Mouse (Mus musculus): ENCODE results near the gene Abca13.

Gene Abca13

DNA sequence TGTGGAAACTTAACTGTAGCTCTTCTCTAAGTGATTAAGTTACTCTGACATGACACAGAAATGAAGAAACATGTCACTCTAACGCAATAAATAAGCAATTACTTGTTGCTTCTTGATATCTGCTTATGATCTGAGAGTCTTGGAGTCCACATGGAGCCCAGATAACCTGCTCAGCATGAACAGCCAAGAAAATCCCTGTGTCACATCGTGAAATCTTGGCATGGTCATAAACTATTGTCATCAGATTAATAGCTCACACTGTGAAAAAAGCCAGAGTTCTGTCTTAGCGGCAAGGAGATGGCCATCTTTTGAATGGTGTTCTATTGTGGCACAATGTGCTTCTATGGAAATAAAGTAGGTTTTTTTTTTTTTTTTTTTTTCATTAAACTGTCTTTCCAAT lies 336.8 kb downstream of the Abca13 start:
- no peak for DNase-seq (ENCODE audit: inconsistent age in 2 of 2, low spot score in 1 of 2)

DNA sequence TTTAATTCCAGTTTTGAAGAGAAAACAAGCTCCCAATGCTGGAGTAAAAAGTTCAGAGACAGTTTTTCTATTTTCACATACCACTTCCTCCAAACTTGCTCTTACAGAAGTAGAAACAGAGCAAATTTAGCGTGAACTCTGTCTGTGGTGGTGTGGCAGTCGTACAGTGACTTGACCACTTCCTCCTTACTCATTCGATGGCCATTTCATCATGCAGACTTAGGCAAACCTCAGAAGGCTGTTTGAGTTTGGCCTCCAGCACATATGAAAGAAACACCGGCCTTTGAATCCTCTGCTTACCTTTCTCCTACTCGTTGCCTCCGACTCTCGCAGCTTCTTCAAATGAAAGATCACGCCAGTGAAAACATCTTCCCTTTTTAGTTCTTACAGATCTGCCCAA lies 340.0 kb downstream of the Abca13 start:
- peak in 1 of 2 experiments; percentile 19 for DNase-seq (ENCODE audit: inconsistent age in 2 of 2, low spot score in 1 of 2)

DNA sequence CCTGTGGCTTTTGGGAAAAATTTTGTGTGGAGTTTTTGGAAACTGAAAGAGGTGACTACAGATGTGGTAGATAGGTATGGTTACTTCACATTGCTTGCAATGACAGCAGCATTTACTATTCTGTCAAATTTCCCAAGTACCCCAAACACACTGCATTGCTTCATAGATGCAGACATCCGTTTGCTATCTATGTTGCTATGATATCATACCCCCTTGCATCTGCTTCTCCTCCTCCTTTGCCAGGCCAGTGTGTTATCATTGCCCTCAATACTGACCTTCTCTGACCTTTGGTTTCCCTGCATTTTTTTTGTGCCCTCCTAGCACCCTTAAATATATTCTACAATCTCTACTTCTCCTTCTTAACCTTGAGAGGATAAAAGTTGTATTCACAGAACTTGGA lies 341.4 kb downstream of the Abca13 start:
- no peak for DNase-seq (ENCODE audit: inconsistent age in 2 of 2, low spot score in 1 of 2)

DNA sequence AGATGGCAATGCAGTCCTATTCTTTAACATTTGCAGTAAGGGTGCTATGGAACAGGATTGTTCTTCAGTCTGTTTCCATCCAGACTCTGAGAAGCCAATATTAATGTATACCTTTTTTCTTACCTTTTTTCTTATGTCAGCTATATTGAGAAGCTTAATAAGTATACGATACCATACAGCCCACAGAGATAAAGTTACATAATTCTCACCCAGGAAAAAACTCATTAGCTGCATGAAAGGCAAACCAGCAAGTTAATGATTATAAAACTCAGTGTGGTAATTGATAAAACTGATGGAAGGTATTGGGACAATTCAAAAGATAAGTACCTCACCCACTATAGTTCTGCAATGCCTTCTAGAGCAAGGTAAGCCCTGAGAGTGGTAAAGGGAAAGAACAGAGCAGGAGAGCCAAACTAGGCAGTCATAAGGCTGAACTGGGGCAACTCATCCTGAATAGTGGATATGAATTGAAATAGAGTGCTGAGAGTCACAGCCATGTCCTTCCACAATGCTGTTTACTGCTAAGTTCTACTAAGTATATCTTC lies 342.0 kb downstream of the Abca13 start:
- no peak for DNase-seq (ENCODE audit: inconsistent age in 2 of 2, low spot score in 1 of 2)

DNA sequence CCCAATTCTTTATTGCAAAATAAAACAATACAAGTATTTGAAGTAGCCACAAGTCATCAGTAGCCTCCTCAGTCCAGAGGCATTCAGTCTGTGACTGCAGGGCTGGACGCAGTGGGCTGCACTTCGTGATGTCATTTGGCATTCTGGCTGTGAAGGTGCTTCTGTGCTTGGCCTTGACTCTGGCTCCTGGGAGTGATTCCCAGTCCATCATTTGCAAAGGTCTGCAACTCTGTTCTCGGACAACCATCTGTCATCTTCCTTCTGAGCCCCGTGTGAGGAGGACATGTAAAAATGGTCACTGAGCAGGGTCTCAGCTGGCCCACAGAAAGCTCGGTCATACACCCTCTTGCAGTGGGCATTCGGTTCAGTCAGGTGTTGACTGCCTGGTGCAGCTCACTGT lies 345.1 kb downstream of the Abca13 start:
- DNase-seq (ENCODE audit: inconsistent age in 2 of 2, low spot score in 1 of 2) = no peak

DNA sequence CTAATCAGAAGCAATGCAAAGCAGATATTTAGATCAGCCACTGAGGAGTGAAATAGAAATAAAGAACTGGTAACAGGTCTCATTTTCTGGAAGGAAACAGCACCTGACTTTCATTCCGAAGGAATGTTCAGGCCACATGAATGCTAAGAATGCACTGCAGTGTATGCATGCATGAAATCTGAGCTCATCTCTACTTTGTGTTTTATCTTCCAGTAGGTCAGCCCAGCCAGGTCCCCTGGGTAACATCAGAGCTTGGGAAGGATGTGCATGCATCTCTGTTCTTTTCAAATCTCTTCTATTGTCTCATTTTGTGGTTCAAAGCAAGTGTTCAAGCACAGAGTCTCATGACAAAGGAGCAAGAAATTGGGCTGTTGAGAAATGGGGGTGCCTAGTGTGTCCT lies 346.6 kb downstream of the Abca13 start:
- no peak for DNase-seq (ENCODE audit: inconsistent age in 2 of 2, low spot score in 1 of 2)

DNA sequence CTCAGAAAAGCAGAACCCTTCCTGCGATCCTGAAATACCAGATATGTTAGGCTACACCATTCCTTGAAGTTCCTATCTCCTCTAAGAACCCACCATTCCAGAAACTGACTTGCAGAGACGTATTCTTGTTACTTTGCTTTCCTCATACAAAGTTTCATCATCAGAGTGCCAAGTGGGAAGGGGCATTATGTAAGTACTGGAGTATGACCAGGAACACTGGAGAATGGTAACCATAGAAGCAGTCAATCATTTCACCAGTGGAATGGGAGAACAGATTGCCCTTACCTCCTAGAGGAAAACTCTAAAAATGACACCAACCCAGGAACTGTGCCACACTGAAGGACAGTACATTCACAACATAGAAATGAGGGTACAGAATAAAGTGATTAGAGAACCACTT lies 368.3 kb downstream of the Abca13 start:
- DNase-seq (ENCODE audit: inconsistent age in 2 of 2, low spot score in 1 of 2) = peak in 1 of 2 experiments; percentile 38

DNA sequence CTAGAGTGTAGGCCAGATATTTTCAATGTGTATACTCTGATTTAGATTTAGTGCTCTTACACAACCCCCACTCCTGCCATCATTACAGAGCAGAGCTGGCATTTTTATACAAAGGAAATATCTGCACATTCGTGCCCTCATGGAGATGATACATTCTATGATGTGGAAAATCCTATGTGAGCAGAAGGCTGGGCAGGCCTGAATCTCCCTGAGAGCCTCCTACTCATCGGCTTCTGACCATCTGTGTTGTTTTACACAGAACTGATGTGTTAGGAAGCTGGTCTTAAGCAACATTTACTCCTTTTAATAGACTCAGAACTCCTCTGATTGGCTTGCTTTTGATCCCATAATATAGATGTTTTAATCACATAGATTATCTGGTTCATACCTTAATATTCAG lies 376.6 kb downstream of the Abca13 start:
- DNase-seq (ENCODE audit: inconsistent age in 2 of 2, low spot score in 1 of 2) = no peak

DNA sequence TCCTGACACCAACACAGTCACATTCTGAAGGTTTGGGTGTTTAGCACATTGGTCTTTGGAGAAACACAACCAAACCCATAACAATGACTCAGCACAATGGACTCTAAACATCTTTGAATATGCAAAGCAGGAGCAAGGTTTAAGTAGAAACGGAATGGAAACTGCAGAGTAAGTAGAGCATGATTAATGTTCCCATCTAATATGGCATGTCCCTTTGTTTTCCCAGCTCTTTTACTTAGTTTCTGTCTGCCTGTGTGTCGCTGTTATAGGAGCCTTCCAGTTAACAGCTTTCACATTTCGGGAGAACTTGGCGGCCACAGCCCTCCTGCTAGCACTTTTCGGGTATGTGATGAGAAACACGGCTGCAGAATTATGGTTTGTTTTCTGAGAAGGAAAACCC lies 378.6 kb downstream of the Abca13 start:
- DNase-seq (ENCODE audit: inconsistent age in 2 of 2, low spot score in 1 of 2) = no peak

DNA sequence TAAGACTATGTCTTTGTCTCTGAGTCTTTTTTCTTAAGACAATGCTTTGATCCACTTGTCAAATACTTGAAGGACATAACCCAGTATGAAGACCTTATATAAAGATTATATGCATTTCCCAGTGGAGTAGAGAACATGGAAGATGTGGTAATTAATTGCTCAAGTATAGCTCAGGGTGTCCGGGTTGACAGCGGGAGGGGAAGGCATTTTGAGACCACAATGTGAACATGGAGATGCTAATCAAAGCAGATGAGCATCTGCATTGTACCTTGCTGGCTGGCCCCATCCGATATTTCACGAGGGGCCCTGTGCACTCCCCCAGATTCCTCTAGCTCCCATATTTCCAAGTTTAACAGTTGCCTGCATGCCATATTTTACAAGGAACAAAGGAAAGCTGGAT lies 383.2 kb downstream of the Abca13 start:
- DNase-seq (ENCODE audit: inconsistent age in 2 of 2, low spot score in 1 of 2) = no peak

DNA sequence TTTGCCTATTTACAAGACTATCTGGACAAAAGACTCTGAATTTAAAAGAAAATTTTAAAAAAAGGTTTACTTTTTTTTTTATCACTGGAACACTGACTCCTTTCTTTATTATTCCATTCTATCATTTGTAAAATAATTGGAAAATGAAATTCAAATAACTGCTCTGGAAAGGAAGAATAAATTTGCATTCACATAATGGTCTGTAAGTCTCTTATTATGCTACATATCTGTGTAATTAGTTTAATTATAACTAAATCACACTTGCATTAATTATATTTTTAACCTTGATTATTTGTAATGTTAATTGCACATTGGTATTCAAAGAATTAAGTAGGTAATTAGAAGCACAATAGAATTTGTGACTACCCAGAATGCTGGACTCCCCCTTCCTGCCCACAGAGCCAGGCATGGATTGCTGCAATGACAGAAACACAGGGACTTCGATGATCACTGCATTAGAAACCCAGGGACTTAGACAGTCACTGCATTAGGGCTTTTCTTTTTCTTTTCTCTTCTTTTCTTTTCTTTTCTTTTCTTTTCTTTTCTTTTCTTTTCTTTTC lies 400.1 kb downstream of the Abca13 start:
- no peak for DNase-seq (ENCODE audit: inconsistent age in 2 of 2, low spot score in 1 of 2)

DNA sequence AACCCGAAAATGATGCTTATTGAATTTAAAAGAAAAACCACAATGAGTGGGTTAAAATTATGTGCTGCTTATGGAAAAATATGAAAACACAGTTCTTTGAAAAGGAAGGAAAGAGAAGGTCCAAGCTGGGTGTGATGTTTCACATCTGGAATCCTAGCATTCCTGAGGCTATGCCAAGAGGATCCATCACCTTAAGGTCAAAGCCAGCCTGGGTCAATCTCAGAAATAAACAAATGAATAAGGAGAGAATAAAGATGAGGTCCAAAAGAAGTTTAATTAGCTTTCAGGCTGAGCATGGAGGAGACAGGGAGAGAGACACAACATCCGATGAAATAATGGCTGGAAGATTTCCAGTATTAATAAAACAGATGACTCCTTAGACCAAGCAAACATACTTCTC lies 405.6 kb downstream of the Abca13 start:
- DNase-seq (ENCODE audit: inconsistent age in 2 of 2, low spot score in 1 of 2) = no peak

DNA sequence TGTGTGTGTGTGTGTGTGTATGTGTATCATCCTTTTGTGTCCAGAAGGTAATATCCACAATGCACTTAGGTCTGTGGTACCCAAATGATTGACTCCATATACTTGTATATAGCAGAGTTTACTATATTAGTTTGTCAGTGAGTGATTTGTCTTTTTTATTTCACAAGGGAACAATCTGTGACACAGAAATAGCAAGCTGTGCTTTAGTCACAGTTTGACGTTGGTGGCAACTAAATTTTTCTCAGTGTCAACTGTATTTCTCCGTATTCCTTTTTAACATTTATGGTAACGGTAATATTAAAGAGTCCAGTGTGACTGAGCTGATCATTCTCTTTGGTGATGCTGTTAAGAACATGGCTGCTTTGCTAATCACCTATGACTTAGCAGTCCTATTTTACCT lies 409.4 kb downstream of the Abca13 start:
- no peak for DNase-seq (ENCODE audit: inconsistent age in 2 of 2, low spot score in 1 of 2)

DNA sequence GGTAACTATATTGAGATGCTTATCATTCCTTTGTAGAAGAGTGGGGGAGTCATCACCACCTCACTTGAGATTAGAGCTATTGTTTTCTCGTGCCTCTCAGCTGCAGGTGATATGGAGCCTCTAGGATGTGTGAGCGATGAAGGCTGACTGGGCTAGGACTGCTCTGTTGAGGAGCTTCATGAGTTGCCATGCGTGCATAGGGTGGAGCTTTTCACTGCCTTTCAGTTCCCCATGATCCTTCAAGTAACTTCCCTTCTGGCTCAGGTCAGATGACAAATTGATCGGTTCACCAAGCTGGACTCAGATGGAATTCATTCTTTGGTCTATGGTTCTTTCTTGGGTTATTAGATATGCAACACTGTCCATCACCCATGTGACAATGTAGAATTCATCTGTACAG lies 410.4 kb downstream of the Abca13 start:
- DNase-seq (ENCODE audit: inconsistent age in 2 of 2, low spot score in 1 of 2) = no peak

DNA sequence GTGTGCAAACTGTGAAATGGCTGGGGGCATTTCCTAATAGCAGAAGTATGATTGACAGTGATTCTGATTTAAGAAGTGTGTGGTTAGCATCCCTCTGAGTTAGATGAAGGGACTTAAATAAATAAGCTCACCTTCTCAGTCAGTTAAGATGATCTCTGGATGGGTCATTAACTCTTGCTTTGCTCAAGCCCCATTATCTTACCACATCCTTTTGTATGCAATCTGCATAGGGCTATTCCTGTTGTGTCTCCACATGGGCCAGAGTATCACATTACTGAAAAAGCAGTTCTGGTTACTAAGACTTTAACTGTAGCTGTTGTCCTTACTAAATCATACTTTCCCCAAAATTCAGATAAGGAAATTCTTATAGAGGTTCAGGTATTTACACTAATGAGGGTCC lies 416.5 kb downstream of the Abca13 start:
- no peak for DNase-seq (ENCODE audit: inconsistent age in 2 of 2, low spot score in 1 of 2)

DNA sequence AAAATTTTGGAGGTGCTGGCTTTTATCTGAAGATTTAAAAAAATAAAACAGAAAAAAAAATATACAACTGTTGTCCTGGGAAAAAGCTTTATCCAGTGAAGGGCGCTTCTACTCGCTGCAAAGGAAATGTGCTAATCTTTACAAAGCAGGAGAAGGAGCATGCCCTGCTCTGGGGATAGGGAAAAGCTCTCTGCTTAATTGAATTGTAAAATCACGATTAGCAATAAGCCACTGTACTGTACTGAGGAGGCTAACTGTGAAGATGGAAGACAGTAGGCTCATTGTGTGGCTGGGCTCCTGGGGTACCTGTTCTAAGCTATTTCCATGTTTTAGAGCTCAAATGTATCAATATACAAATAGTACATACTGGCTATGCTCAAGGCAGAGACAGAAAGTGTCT lies 417.3 kb downstream of the Abca13 start:
- DNase-seq (ENCODE audit: inconsistent age in 2 of 2, low spot score in 1 of 2) = no peak

DNA sequence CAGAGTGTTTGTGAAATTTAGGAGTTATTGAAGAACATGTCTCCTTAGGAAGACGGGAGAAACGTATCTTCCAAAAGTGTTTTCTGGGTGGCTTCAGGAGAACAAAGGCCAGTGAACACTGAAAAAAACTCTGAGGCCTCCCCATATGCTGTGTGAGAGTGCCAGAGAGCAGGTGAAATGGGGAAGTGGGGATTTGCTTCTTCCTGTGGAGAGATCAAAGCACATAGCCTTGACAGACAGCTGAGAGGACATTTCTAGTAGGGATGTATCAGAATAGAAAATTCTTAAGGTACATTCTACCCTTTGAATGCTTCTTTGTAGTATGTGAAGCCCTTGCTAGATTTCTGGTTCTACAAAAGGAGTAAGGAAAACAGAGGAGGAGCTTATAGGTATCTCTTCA lies 424.4 kb downstream of the Abca13 start:
- no peak for DNase-seq (ENCODE audit: inconsistent age in 2 of 2, low spot score in 1 of 2)

DNA sequence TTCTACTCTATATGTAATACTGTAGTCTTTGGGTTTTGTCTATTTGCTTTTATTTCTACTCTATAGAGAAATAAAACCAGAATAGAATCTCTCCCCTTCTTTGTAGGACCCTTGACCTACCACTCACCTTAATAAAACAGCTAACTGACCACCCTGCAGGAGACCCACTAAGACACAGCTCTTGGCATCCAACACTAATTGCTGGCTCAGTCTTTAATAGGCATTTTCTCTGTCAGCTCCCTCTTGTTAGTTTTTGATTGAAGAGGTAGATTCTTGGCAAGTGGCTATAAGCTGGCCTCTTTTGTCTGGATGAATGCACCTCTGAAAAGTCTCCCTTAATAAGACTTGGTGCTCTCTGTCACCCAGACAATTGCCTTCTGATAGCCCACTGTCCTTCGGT lies 424.9 kb downstream of the Abca13 start:
- no peak for DNase-seq (ENCODE audit: inconsistent age in 2 of 2, low spot score in 1 of 2)

DNA sequence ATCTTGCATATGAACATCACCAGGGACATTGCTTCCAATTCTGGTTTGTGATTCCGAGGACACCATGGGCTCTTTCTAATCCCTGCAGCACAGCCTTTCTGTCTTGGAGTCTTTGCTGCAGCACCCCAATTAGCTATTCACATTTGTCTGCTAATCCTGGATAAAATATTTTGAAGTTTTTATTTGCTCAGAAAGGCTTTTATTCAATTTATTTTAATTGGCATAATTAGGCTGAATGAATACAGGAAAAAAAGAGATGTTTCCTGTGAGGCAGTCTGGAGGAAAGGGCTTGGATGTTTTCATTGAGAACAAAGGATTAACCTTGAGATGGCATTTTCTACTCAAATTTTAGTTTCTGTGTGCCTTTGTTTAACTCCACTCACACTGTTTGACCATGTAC lies 428.2 kb downstream of the Abca13 start:
- DNase-seq (ENCODE audit: inconsistent age in 2 of 2, low spot score in 1 of 2) = no peak

DNA sequence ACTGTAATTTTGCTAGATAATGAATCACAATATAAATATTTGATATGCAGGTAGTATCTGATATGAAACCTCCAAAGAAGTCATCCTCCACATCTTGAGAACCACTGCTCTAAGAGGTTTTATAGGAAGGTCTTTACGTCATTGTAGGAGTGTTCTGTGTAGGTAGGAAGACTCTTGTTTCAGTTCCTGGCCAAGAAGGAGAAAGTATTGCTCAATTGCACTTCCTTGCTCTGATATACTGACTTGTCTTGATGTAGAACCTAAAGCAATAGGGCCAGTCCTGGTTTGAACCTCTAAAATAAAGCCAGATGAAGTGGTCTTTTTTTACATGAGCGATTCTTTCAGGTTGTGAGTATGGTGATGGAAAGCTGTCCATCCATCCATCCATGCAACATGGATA lies 431.1 kb downstream of the Abca13 start:
- no peak for DNase-seq (ENCODE audit: inconsistent age in 2 of 2, low spot score in 1 of 2)

DNA sequence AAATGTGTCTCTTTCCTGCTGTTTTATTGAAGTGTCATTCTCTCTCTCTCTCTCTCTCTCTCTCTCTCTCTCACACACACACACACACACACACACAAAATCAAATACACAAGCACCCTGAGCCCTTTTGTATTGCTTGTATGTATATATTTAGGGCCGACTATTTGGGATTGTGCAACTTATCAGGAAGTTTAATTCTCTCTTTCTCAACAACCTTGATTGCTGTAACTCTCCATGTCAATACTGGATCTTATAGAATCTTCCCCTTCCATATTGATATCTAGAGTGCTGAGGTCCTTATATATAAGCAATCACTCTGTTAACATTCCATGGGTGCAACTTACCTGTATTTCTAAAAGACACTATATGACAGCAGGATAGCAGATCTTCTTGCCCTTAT lies 433.0 kb downstream of the Abca13 start:
- no peak for DNase-seq (ENCODE audit: inconsistent age in 2 of 2, low spot score in 1 of 2)

DNA sequence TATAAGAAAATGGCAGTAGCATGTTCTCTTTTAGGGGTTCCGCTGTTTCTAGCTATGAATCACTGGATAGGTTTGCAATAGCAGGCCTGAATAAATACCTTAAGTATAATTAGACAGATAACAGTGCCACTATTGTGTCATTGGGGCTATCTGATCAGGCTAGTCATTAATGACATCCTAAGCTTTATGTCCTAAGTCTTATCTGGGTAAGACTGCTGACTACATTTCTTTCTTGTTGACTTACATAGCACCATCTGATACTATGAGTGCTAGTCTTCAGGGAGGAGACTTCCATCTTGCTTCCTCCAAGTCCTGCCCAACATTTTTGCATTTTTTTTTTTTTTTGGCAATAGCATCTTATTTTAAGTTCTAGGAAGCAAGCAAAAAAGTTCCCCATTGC lies 434.1 kb downstream of the Abca13 start:
- DNase-seq (ENCODE audit: inconsistent age in 2 of 2, low spot score in 1 of 2) = no peak

DNA sequence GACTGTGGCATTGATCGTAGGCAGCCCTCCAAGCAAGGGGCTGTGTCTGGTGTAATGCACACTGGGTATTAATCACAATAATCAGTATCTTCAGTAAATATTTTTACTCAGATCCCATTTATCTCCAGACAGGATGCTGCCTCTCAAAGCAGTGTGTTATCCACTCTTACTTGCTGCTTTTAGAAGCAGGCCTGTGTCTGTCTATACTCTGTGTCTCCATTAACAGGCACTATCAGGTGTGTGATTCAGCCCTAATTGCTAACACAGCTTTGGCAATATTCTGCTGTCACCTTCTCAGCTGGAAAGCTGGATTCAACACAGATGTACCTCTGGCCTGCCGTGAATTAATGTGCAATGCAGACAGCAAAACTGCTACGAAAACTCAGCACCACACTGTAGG lies 455.5 kb downstream of the Abca13 start:
- DNase-seq (ENCODE audit: inconsistent age in 2 of 2, low spot score in 1 of 2) = no peak

DNA sequence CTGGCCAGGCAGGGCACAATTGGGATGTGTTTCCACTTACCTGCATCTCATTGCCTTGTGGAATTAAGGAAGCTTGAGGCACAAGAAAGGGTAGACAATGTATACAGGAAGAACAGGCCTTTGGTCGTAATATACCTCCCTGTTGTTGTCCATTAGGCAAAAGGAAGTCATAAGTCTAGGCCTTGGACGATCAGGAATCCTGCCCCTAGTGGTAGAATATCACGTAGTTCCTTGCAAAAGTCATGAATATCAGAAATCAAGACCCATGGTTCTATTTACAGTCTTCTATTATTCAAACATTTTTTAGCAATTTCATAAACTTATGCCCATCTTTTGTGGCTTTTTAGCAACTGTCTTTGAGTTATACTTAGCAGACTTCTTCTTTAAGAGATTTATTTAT lies 456.2 kb downstream of the Abca13 start:
- DNase-seq (ENCODE audit: inconsistent age in 2 of 2, low spot score in 1 of 2) = no peak

Data from adrenal gland, adult (tissue).